Mouse (Mus musculus): ENCODE data around the gene Cyp1b1. TPM values are rescaled to one million over a fixed set of nuclear protein-coding genes. Genes with fewer than 3 reads are reported as not detected.

Gene Cyp1b1
- total RNA-seq, 1 experiment: 15.2 TPM

GRCm38 (mm10) chr17:79658452-79658851 lies 56.4 kb downstream of the Cyp1b1 start:
- no peak overlapping the region for H3K9ac ChIP-seq (ENCODE audit: insufficient read depth, low read depth, low read length, poor library complexity, severe bottlenecking)
- H3K9me3 ChIP-seq (ENCODE audit: control insufficient read depth, insufficient read depth, low read depth, low read length): no peaks in the 10 kb centered on the region
- H3K36me3 ChIP-seq (ENCODE audit: control insufficient read depth, insufficient read depth, low read length, poor library complexity, severe bottlenecking): no peaks in the 10 kb centered on the region
- H3K27ac ChIP-seq (ENCODE audit: insufficient read depth, low read depth, low read length, poor library complexity, severe bottlenecking): no peak overlapping the region
- peaks cover 2 to 6% of the 10 kb centered on the region in 2 experiments; a peak in 1 of 4 replicates for H3K4me1 ChIP-seq (ENCODE audit: control insufficient read depth in 2 of 2, insufficient read depth in 2 of 2, low read length in 2 of 2, poor library complexity in 1 of 2)
- DNase-seq (ENCODE audit: low read depth, low spot score): no peak
- no peak for TF ChIP-seq HCFC1 (IDR thresholded peaks at IDR 0.05; ENCODE audit: borderline replicate concordance, insufficient read depth, low read length)
- TF ChIP-seq CHD2 (IDR thresholded peaks at IDR 0.05; ENCODE audit: low read depth, low read length): no peak
- TF ChIP-seq ZNF384 (IDR thresholded peaks at IDR 0.05; ENCODE audit: low read depth, low read length): no peak
- TF ChIP-seq MAFK (IDR thresholded peaks at IDR 0.05; ENCODE audit: insufficient read depth, low read depth, low read length): no peak
- TF ChIP-seq ZC3H11A (IDR thresholded peaks at IDR 0.05; ENCODE audit: borderline replicate concordance, low read depth, low read length): no peak
- no peak overlapping the region for H3K4me3 ChIP-seq (ENCODE audit: insufficient read depth in 1 of 2, low read depth in 1 of 2, low read length in 2 of 2, poor library complexity in 1 of 2, severe bottlenecking in 1 of 2)
- in situ Hi-C loops (cut with MboI; ENCODE audit: low sequenced_read_pairs in 2 of 2, unreplicated experiment in 2 of 2): no loop called here

DNA sequence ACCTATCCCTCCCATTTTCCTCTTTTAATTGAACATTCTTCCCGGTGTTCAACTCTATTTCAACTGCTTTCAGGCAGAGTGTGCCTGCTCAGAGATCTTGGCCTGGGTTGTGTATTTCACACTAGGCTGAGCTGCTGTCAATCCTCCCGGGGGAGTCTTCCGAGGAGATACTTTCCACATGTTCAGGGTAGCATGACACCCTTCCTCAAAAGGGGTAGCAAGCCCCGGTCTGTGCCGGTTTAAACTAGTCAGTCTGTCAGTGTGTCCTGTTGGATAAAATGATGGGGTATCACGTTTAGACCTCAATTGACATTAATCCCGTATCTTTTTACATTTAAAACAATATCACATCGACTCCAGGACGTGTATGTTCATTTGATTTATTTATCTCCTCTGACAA lies 57.1 kb downstream of the Cyp1b1 start:
- Histone ChIP-seq H3K27ac (ENCODE audit: insufficient read depth, low read depth, low read length, poor library complexity, severe bottlenecking) (no peak overlapping the region), H3K36me3 (ENCODE audit: control insufficient read depth, insufficient read depth, low read length, poor library complexity, severe bottlenecking) (peaks cover 2% of the 10 kb centered on the region; the same call in 1 of the 2 replicates), H3K4me1 (ENCODE audit: control insufficient read depth in 2 of 2, insufficient read depth in 2 of 2, low read length in 2 of 2, poor library complexity in 1 of 2) (peaks cover 2 to 7% of the 10 kb centered on the region in 2 experiments; a peak in 1 of 4 replicates), H3K9ac (ENCODE audit: insufficient read depth, low read depth, low read length, poor library complexity, severe bottlenecking) (no peak overlapping the region), H3K9me3 (ENCODE audit: control insufficient read depth, insufficient read depth, low read depth, low read length) (no peaks in the 10 kb centered on the region), H3K4me3 (ENCODE audit: insufficient read depth in 1 of 2, low read depth in 1 of 2, low read length in 2 of 2, poor library complexity in 1 of 2, severe bottlenecking in 1 of 2) (no peak overlapping the region)
- in situ Hi-C loops (cut with MboI; ENCODE audit: low sequenced_read_pairs in 2 of 2, unreplicated experiment in 2 of 2): no loop called here
- no peak for DNase-seq (ENCODE audit: low read depth, low spot score)
- no peak for TF ChIP-seq ZC3H11A (IDR thresholded peaks at IDR 0.05; ENCODE audit: borderline replicate concordance, low read depth, low read length)

DNA sequence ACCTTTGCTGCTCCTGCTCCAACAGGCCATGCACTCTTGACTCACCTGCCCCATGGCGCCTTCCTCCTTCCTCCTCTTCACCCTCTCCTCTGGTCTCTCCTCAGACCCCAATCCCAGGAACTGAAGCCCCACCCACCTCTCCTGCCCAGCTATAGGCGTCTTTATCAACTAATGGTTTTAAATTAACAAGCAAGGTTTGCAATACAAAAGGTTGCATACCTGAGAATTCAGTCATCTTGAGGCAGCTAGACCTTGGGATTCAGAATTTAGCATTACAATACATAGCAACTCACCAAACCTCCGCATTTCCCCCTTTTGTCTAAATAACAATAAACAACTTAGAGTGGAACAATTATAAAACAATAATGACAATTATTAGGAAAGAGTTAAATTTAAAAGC lies 60.7 kb downstream of the Cyp1b1 start:
- H3K9me3 ChIP-seq (ENCODE audit: control insufficient read depth, insufficient read depth, low read depth, low read length): no peaks in the 10 kb centered on the region
- peak; percentile 69 for DNase-seq (ENCODE audit: low read depth, low spot score)
- H3K4me1 ChIP-seq (ENCODE audit: control insufficient read depth in 2 of 2, insufficient read depth in 2 of 2, low read length in 2 of 2, poor library complexity in 1 of 2): peaks cover 2 to 7% of the 10 kb centered on the region in 2 experiments; a peak in 1 of 4 replicates
- in situ Hi-C loops (cut with MboI; ENCODE audit: low sequenced_read_pairs in 2 of 2, unreplicated experiment in 2 of 2): no loop called here
- H3K27ac ChIP-seq (ENCODE audit: insufficient read depth, low read depth, low read length, poor library complexity, severe bottlenecking): peak overlapping the region; percentile 79
- no peak overlapping the region; the same call in 1 of the 2 replicates for H3K9ac ChIP-seq (ENCODE audit: insufficient read depth, low read depth, low read length, poor library complexity, severe bottlenecking)
- TF ChIP-seq HCFC1 (IDR thresholded peaks at IDR 0.05; ENCODE audit: borderline replicate concordance, insufficient read depth, low read length) (no peak), CHD2 (IDR thresholded peaks at IDR 0.05; ENCODE audit: low read depth, low read length) (peak; percentile 59; the same call in 1 of the 2 replicates), ZNF384 (IDR thresholded peaks at IDR 0.05; ENCODE audit: low read depth, low read length) (no peak), MAFK (IDR thresholded peaks at IDR 0.05; ENCODE audit: insufficient read depth, low read depth, low read length) (no peak), ZC3H11A (IDR thresholded peaks at IDR 0.05; ENCODE audit: borderline replicate concordance, low read depth, low read length) (no peak)
- H3K36me3 ChIP-seq (ENCODE audit: control insufficient read depth, insufficient read depth, low read length, poor library complexity, severe bottlenecking): peaks cover 2% of the 10 kb centered on the region
- H3K4me3 ChIP-seq (ENCODE audit: insufficient read depth in 1 of 2, low read depth in 1 of 2, low read length in 2 of 2, poor library complexity in 1 of 2, severe bottlenecking in 1 of 2): no peak overlapping the region

GRCm38 (mm10) chr17:79653171-79653570 lies 61.7 kb downstream of the Cyp1b1 start:
- in situ Hi-C loops (cut with MboI; ENCODE audit: low sequenced_read_pairs in 2 of 2, unreplicated experiment in 2 of 2): no loop called here

More at GRCm38 (mm10) chr17:79653171-79653570, 61.7 kb downstream of the Cyp1b1 start:
- Histone ChIP-seq H3K9me3 (ENCODE audit: control insufficient read depth, insufficient read depth, low read depth, low read length) (no peaks in the 10 kb centered on the region), H3K36me3 (ENCODE audit: control insufficient read depth, insufficient read depth, low read length, poor library complexity, severe bottlenecking) (peaks cover 2% of the 10 kb centered on the region), H3K4me3 (ENCODE audit: insufficient read depth in 1 of 2, low read depth in 1 of 2, low read length in 2 of 2, poor library complexity in 1 of 2, severe bottlenecking in 1 of 2) (no peak overlapping the region), H3K27ac (ENCODE audit: insufficient read depth, low read depth, low read length, poor library complexity, severe bottlenecking) (peak overlapping the region; percentile 18; the same call in 1 of the 2 replicates), H3K4me1 (ENCODE audit: control insufficient read depth in 2 of 2, insufficient read depth in 2 of 2, low read length in 2 of 2, poor library complexity in 1 of 2) (peaks cover 2 to 4% of the 10 kb centered on the region in 2 experiments; a peak in 1 of 4 replicates), H3K9ac (ENCODE audit: insufficient read depth, low read depth, low read length, poor library complexity, severe bottlenecking) (no peak overlapping the region)
- DNase-seq (ENCODE audit: low read depth, low spot score): no peak
- no peak for TF ChIP-seq HCFC1 (IDR thresholded peaks at IDR 0.05; ENCODE audit: borderline replicate concordance, insufficient read depth, low read length)
- no peak for TF ChIP-seq ZC3H11A (IDR thresholded peaks at IDR 0.05; ENCODE audit: borderline replicate concordance, low read depth, low read length)
- no peak for TF ChIP-seq CHD2 (IDR thresholded peaks at IDR 0.05; ENCODE audit: low read depth, low read length)
- TF ChIP-seq MAFK (IDR thresholded peaks at IDR 0.05; ENCODE audit: insufficient read depth, low read depth, low read length): no peak
- no peak for TF ChIP-seq ZNF384 (IDR thresholded peaks at IDR 0.05; ENCODE audit: low read depth, low read length)

Other genes with a start within 250 kb of the Cyp1b1 start
- 6.3 and 11.3 TPM in 2 replicates for gene Rmdn2, start 103.2 kb downstream of the Cyp1b1 start, total RNA-seq (2012; rRNA removed)
- 44.4 and 48.0 TPM in 2 replicates for gene Atl2, start 181.1 kb upstream of the Cyp1b1 start, total RNA-seq (2012; rRNA removed)